Mouse (Mus musculus) kidney, postnatal 14 days (tissue): ENCODE measurements around the gene Fam133b.

Experiments
- DNase-seq: peaks from one replicate; pipeline ENCODE4 v3.0.0; 2022; ENCODE audit warnings: mixed read lengths

Fam133b gene

DNA sequence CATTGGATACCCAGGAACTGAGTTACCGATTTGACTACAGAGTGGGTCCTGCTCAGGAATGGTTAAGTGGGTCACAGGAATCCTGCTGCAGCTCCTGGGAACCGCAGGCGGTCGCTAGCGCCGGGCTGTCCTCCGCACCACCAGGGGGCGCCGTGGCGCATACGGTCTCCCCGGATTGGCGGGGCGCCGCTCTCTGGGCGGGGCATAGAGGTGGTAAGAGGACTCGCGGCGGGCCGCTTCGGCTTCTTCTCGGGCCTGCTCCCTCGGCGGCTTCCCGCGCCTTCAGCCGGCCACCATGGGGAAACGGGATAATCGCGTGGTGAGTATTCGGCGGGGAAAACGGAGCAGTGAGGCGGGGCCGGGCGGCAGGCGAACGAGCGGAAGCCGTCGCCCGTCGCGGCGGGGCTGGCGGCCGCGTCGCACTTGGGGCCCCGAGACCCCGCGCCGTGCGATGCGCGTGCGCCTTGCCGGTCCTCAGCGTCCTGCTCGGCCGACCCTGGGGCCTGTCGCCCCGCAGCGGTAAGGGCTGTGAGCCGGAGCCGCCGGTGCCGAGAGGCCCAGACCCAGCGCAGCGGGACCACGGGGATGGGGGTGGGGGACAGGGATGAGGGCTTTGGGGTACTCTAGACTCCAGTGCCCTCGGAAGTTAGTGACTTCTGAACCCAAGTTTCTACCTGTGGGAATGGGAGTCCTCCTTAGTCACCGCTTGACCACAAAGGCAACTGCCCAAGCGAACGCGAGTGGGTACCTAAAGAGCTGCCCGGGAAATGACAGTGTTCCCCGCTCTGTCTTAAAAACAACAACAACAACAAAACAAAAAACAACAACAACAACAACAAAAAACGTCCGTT is at the start of gene Fam133b:
TSS of gene Fam133b (plus strand) at position 205 of the 851 bp plus-strand sequence.
- peak; percentile 97 for DNase-seq

DNA sequence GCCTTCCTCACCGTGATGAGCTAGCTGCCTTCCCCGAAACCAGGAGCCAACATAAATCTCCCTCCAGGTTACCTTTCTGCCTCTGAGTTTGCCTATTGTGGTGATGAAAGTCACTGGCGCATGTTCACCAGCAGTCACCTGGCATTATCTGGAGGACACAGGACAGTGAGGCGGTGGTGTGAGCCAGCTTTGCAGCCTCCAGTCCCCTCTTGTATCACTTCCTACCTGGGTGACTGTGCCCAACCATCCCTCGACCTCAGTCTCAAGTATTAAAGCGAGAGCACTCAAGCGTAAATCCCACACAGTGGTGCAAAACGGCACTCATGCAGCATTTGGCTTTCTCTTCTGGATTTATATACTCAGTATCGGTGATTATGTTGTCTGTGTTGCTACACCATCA is 49.7 kb upstream of the Fam133b start:
- no peak for DNase-seq

DNA sequence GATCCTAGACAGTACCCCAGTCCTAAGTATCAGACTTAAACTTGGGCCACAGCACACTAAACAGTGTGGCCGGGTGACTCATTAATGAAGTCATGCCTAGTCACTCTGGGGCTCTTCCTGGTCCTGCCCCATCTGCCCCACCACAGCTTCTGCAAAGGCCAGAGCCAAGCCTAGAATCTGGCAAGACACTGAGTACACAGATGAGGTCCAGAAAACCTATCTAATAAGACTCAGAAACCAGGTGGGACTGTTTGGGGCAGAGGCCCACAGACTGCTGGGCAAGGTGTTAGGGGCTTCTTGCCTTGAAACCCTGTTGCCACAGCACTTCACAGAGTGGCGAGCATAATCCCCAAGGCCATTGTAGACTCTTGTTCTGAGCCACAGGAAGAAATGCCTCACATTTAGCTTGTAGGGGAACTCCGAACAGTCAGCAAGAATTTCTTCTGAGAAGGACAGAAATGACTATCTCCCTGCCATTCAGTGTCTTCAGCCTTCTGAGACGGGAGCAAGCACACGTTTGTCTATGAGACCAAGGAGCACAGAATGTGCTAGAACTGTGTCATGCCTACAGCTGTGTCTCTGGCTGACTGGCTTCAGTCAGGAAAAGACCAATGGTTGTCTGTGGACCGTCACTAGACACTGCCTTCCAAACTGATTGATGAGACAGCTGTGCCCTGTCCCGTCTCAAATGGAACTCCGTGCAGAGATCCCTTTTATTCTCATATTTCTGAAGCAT is 49.0 kb upstream of the Fam133b start:
- no peak for DNase-seq

DNA sequence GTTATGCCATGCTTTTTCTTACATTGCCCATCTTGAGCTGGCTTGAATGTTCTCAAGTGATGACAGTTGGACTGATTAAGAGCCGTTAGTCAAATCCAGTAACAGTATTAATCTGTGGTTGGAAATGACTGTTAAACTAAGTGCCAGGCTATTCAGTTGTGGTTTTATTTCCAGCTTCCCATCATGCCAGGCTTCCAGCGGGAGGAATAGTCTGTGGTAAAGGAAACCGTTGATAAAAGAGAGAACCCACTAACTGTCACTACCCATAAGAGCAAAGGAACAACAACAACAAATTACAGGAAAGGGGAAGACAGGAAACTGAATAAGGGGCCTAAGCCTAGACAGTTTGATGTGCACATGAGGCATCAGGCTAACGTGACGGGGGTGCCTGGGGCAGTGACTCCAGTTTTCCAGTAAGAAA is 46.1 kb upstream of the Fam133b start:
- DNase-seq: no peak

DNA sequence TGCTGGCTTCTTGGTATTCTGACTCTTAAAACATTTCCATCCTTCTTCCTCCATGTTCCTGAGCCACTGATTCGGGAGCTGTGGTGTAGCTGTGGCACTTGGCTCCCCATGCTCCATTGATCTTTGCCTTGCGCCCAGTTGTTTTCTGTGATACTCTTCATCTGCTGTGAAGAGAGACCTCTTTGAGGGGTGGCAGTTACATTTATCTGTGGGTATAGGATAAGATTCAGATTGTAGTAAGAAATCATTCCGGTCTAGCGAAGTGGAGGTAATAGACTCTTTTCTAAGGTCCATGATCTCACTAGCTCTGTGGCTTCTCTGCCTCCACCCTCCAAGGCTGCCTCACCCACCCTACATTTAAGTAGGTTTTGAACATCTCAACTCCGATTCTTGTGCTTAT is 43.3 kb upstream of the Fam133b start:
- DNase-seq: no peak

DNA sequence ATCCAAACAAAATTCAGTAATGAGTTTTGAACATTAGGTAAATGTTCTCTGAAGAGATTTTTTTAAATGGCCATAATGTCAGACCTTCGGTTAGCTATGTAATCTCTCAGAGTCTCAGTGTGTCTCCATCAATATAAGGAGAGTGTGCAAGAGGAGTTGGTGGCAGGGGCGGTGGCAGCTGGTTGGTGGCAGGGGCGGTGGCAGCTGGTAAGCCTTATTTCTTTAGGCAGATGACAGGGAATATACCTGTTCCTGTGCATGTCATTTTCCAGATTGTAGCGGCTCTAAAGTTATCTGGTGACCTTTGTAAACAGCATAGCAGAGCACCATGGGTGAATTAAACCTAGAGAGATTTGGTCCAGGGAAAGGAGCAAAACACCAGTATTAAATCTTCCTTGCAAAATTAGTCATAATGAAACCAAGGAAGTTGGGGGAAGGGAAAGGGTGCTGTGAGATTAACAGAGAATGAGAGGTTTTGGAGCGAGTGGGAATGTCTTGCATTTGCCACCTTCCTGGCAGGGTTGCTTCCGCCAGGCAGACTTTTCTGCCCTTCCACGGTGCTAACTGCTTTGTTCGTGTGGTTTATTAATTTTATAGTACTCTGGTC is 42.6 kb upstream of the Fam133b start:
- DNase-seq: no peak

DNA sequence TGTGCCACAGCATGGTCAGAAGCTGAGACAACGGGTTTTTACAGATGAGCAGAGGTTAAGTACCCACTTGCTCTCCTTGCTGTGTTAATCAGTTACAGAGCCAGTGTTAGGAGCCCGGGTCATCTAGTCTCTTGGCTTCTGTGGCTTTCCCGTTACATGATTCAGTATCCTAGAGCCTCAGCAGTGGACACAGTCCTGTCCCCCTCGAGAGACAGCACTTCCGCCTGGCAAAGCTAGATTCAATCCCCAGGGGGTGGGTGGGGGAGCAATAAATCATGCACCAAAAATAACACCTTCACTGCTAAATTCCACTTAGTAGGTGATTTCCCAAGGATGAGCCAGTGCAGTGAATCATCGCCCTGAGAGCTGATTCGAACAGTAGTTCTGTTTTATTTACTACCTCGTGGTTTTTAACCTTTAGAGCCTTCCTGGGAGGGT is 42.0 kb upstream of the Fam133b start:
- DNase-seq: peak; percentile 71

DNA sequence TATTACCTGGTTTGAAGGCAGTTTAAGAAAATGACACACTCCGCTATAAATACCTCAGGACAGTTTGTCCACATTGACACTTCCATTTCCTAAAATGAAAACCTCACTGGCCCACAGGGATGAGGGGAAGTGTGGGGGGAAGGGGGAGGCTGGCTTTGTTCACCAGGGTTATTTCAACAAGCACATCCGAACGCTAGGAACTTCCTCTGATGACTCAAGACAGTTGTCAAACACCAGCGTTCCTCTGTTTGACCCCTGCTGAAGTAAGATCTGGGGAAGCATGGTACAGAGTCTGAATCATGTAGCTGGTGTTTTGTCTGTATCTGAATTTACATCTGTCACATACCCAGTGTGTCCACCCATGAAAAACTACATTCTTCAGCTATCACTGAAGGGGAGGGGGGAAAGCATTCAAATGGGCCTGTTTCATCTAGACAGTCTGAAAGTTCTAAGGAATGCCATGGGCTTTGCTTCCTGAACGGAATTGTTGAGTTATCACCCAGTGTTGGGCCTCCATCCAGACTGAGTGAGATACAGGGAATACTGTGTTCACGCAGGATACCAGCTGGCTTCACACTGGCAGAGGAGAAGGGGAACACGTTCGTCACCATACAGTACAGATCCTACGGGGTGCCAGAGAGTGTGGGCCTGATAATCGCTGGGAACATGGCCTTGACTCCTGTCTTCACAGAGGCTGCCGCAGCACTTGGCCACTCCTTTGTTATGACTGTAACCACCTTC is 40.9 kb upstream of the Fam133b start:
- DNase-seq: peak; percentile 76

DNA sequence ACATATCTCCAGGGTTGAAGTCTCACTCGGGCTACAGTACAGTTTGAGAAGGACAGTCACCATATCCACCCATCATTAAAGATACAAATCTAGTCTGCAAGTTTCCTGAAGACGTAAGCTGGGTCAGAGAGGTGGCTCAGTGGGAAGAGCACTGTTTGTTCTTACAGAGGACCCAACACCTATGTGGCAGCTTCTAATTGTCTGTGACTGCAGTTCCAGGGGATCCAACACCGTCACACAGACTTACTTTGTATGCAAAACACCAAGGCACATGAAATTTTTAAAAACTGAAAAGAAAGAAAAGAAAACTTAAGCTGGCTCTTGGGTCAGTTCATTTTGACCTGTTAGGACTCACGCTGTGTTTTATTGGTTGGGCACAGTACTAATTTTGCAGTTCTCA is 40.3 kb upstream of the Fam133b start:
- DNase-seq: no peak

DNA sequence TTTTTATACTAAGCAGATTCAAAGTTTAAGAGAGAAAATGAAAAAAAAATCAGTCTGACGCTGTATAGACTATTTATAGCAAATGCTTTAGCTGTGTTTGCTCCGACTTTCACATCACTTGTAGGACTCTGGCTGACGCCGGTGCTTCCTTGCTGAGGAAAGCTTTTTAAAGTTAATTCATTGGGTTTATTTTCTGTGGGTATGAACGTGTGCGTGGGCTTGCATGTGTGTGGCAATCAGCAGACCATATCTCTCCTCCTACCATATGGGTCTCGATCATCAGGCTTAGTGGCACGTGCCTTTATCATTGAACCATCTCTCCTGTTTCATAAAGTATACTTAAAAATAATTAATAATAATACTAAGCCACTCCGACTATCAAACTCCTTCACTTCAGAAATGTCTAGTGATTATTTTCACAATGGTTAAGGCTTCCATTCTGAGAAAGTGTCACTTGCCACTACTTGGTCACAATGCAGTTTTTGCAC is 39.8 kb upstream of the Fam133b start:
- DNase-seq: no peak

DNA sequence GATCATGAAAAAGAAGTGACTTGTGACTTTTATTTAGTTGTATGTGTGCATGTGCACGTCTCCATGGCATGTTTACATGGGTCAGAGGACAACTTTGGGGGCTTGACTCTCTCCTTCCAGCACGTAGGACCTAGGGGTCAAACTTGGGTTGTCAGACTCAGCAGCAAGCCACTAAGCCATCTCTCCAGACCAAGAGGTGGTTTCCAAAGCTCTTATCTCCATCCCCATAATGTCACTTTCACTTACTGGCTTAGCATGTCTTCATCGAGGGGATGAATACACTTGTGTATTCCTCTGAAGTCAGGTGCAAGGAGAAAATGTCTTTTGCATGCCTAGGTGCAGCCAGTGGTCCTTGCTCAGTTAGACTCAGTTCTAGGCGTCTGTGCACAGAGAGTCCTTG is 39.2 kb upstream of the Fam133b start:
- DNase-seq: no peak

DNA sequence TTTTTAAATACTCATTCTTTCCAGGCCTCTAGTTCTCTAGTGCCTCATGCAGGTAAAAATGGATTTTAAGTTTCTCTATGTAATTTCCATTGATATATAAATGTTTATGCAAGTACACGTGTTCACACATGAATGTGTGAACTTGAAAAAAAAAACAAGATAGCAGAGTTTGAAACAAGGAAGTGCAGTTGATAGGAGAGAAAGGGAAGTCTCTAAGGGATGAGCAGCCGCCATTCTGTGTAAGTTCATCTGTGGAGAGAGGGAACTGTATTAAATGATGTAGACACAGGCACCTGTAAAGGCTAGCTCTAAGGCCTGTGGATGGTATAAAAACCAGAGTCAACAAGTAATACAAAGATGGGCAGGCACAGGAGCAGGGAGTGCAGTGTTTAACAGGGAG is 38.1 kb upstream of the Fam133b start:
- no peak for DNase-seq

DNA sequence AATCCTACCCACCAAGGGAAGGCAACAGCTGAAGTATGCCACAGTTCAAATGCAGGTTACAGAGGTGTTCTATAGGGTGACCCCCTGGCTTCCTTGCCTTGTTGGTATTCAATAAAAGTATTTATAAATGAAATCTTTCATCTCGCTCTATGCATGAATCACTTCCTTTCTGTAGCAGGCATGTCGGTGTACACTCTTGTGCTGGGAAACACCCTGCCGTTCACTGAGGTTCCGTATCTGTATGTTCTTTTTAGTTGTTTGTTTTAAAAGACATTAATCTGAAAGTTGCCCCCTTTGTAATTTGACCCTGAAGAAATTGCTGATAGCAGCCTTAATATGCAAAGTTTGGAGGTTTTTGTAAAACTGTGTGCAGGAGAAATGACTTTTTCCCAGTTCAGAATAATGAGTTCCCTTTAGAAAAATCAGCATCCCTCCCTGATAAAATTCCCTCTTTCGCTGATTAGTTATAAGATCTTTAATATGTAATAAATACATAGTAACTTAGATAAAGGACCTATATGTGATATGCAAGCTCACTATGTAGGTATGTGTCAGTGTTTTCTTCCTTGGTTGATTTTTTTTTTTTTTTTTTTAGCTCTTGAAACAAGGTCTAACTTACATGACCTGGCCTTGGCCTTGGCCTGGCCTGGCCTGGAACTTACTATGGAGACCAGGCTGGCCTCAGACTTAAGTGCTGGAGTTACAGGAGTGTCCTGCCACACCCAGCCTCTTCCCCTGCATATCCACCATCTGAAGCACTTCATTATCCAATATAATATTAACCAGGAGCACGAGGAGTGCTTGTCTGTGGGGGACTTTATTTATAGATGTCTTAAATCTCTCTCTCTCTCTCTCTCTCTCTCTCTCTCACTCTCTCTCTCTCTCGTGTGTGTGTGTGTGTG is 34.9 kb upstream of the Fam133b start:
- DNase-seq: no peak

DNA sequence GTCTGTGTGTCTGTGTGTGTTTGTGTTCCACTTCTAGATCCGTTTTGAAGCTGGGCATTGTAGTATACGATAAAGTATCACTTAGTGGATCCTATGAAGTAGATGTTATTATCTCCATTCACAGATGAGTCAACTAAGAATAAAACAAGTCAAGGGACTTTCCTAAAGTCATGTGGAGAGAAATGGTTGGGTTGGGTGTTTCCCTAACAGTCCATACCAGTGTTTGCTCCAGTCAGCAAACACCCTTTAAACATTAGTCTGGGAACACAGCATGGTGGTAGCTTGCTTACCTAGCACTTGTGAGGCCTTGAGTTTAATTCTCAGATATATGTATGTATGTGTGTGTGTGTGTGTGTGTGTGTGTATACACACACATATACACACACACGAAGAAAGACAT is 34.1 kb upstream of the Fam133b start:
- DNase-seq: no peak

DNA sequence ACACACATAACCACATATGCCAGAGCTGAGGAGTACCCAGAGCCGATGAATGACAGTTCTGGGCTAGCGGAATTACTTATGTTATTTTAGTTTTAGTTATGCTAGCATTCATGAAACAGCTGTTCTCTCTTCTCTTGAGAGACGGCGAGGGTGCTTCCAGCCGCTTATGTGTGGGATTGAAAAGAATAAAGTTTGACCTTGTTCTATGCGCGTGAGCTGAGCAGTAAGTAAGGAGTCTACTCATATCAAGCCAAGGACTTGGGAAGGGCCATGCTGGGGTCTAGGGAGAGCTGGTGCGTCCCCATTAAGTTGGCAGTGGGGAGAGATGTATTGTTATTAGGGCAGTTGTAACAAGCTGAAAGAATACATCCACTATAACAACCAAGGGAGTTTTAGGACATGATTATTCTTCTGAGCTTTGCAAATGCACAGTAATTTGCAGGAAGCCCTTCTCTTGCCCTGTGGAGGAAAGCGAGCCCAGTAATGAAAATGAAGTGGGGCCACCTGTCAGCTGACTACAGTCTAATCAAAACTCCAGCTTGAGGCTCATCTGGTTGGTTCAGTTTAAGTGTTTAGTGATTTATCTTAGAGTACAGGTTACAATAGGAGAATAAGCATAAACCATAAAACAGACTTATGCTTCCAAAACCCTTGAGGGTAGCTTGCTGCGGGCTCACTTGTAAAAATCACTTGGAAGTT is 32.4 kb upstream of the Fam133b start:
- no peak for DNase-seq

DNA sequence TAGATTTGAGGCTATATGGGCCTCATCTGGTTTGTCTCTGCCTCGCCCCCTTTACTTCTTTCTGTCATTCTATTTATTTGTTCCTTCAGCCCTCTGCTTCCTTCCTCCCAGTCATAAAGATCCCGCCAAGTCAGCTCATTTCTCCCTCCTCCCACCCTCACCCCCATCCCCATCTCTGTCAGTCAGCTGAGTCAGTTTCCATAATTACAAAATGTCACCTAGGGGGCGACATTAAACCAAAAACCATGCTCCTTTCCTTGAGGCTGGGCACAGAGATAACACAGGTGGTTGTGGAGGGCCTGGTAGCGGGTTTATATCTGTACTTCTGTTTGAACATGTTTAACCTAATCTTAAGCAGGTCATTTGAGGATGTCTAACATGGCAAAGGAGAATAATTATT is 31.0 kb upstream of the Fam133b start:
- no peak for DNase-seq

DNA sequence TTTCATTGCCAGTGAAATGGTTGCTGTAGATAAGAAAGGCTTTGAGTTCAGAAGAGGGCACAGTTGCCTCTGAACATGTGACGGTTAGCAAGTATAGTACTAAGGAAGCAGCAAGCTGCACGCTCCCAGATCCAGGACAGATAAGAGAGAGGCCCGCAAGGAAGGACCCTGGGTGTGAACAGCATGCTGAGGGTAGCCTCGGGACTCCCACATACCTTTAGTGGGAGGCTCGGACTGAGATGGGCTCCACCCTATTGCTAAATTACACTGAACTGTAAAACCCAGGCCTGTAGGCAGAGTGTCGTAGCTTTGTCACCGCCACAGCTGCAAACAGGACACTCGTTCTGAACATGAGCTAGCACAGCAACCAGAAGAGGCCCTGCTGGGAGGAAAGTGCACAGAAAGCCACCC is 28.7 kb upstream of the Fam133b start:
- no peak for DNase-seq

DNA sequence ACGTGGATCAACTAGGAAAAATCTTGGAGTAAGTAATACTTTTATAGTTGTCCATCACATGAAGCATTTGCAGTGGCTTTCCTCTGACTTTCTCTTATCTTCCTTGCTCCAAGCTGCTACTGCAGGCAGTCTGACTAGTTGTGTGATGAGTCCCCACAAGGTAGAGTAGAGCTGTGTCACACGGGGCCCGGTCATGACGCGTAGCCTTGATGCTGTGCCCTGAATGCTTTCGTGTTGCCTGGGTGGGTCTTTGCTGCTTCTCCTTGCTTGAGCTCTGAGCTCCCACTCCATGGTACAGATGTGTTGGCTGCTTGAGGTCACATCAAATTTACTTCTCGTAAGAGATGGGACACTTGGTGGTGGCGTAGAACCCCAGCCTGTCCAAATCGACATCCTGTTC is 28.2 kb upstream of the Fam133b start:
- DNase-seq: no peak

DNA sequence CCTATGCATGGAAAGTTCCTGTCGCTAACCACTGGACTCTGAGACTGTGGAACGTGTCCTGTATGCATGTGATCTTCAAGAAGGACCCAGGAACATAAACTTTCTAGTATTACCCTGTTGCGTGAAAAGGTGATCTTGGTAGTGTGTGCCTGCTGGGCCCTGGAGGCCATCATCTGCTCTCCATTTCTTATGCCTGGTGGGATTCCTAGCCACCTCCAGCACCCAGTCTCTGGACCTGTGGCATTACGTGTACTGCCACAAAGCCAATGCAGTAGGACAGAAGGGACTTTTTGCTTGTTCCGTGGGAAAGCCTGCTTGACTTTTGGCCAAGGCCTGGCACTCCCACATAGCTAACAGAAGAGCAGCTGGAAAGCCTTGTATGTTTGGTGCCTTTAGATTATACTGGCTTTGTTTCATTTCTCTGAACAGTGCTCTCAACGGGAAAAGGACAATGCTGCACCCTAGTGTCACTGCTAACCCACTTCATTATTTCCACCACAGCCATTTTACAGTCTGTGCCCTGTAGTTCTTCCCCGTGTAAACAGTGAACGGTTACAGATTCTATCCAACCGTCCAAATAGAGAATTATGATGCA is 27.1 kb upstream of the Fam133b start:
- DNase-seq: peak; percentile 70

DNA sequence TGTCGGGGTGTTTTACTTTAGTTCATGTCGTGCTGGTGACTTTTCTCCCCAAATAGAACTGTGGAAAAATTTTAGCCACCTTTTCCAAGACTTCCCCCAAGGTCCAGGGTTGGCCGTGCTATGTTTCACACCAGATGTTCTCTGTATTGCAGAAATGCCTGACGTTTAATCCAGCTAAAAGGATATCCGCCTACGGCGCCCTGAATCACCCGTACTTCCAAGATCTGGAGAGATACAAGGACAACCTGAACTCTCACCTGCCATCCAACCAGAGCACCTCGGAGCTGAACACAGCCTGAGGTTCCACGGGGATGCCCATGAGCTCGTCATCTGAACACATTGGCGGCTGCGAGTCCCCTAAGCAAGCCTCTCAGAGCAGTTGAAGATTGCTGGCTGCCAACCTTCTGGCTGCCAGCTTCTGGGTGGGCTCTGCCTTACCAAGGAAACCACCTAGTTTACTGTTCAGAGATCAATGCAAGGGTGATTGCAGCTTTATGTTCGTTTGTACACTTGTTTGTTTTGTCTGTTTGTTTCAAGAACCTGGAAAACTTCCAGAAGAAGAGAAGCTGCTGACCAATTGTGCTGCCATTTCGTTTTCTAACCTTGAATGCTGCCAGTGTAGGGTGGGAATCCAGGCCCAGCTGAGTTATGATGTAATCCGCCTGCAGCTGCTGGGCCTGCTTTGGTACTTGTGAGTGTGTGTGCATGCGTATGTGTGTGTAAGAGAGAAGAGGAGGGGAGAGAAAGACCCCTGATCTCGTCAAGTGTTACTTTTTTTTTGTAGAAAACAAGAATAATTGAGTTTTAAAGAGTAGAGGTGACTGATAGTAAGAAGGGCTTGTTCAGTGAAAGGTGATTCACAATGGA is 22.9 kb upstream of the Fam133b start:
- DNase-seq: no peak
